Mouse (Mus musculus) embryonic fibroblast, embryonic 13.5 days (primary cell): Measurements from ENCODE around the gene Cacybp.

ENCODE experiments used
- CTCF ChIP-seq: IDR thresholded peaks from 2 replicates; pipeline ENCODE4 v1.5.1; 2011; ENCODE audit warnings: mild to moderate bottlenecking, control low read depth, low read length, moderate library complexity, borderline replicate concordance; ENCODE audit not compliant: insufficient read depth
- POLR2A ChIP-seq: IDR thresholded peaks from 2 replicates; pipeline ENCODE4 v1.6.1; 2011; ENCODE audit warnings: low read depth, mild to moderate bottlenecking, control low read depth, low read length, moderate library complexity

DNA sequence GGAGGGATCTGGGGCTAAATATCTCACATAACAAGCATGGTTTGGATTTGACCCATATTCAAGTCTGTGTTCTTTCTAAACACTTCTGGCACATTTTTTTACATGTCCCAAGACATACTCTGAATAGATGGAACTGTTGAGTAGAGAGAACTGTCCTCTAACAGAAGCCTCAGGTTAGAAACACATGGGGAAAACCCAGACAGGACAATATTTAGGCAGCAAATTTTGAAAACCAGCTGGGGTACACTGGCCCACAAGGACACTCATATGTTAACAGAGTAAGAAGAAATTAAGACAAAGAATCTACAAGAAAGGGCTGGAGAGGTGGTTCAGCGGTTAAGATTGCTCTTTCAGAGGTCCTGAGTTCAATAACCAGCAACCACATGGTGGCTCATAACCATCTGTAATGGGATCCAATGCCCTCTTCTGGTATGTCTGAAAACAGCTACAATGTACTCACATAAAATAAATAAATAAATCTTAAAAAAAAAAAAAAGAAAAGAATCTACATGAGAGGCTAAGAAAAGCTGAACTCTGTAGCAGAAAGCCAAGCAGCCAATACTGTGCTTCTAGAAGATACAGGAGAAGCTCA, 26.3 kb upstream of the Cacybp start:
- TF ChIP-seq POLR2A, result no peak
- TF ChIP-seq CTCF, result no peak
